Mouse (Mus musculus) frontal cortex, postnatal 25 days (tissue): ENCODE measurements around the gene Zbtb7a.

Experiments
- DNase-seq, 2 experiments: peaks; one replicate each; pipeline ENCODE4 v3.0.0; 2022; ENCODE audit warnings: low spot score in 2 of 2

Gene Zbtb7a

DNA sequence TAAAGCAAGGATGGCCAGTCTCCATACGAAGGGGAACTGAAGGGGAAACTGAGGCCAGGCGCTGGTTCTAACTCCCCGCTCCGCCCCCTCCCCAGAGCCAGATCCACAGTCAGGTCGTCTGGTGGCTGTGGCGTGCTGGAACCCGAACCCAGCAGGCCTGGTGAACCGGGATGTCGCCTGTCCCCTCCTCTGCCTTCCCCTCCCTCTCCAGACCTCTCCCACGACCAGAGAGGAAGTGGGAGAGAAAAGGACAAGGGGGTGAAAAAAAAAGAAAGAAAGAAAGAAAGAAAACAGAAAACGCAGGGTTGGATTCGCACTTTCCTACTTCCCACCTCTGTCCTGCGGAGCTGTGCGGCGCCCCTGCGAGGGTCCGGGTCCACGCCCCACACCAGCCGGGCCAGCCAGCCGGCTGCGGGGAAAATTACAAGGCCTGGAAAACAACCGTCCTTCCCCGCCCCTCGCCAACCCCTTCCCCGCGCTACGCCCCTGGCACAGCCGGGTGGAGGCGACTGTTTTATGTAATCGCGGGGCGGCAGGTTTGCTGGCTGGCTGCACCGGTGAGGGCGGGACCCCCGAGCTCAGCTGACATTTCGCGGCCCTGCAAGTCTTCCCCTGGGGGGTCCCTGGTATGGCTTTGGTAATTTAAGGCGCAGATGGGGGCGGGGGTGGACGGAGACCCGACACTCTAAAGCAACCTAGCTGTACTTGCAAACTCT, at the start of gene Zbtb7a:
Zbtb7a (plus strand) TSS at position 255 of the 716 bp plus-strand sequence.
- DNase-seq = no peak

- no peak for DNase-seq
Measured at GRCm38 (mm10) chr10:81087021-81087420, 48.0 kb upstream of the Zbtb7a start.

GRCm38 (mm10) chr10:81089216-81089615, 45.8 kb upstream of the Zbtb7a start:
- no peak for DNase-seq

DNA sequence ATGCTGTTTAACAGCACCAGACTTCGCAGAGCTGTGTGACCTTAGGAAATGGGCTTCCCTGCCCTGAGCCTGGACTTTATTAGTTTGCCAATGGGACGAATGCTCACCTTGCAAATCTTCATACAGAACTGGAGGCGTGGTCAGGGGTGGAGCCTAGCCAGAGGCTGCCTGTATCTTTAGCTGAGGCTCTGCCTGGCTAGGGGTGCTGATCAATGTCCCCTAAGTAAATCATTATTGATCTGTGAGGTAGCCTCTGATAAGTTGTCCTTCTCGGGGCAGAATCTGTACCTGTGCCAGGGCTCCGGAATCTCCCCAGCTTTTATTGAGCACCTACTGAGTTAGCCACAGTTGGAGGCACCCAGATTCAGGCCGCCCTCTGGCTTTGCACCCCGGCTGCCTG, 44.4 kb upstream of the Zbtb7a start:
- no peak for DNase-seq

DNA sequence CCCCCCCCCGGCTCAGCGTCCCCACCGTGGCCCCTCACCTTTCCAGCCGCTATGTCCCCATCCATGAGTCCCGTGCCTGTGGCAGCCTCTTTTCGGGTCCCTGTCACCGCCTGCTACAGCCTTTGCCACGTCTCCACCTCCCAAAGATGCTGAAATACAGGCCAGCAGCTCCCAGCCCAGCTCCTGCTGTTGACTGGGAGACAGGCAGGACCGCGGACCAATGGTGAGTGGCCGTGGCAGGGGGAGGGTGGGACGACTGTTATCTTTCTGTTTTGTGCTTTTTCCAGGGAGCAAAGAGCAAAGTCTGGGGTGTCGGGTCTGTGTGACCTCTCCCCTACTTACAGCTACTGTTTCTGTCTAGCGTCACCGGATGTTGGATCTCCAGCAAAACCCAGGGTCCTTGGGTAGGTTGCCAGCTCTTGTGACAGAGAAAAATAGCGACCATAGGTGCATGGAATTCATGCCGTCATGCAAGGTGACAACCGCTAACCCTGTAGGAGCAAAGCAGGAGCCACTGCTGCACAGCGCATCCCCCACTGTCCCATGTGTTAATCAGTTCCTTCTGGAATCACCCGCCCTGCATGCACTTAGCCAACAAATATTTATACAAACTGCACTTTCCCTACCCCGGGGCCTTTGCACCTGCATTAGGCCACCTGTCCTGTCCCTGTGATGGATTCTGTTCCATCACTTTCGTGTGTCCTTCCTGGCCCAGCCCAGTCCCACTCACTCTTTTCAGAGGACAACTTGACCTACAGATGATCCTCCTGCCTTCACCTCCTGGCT, 42.4 kb upstream of the Zbtb7a start:
- no peak for DNase-seq

DNA sequence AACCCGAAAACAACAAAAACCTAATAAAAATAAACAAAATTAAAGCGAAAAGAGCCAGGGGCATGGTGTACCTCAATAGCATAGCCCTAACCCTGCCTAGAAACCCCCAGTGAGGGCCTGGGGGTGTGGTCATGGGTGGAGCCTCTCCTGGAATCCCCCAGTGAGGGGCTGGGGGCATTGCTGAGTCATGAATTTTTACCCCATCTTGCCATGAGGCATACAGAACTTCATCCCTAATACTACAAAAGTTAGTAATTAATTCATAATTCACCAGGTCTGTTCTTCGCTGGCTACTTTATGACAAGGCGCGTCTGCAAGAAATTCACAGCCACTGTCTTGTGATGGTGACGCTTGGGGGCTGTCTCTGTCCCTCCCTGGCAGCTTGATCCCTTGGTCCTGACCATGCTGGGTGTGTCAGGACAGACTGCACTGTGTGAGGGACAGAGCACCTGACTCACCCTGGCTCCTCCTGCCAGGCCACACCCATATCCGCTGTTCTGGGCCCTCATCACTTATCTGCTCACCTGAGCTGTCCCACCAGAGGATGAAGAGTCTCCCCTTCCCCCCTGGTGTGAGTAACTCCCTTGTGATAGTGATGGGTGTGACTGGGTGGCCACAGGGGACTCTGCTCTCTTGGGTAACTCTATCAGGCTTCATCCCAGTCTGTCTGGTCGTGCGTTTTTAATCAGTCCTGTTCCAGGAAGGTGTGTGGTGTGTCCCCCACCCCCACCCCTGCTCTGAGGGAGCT, 39.9 kb upstream of the Zbtb7a start:
- no peak for DNase-seq

- peak; percentile 88 for DNase-seq
Measured at GRCm38 (mm10) chr10:81105565-81106112, 29.4 kb upstream of the Zbtb7a start, which contains the start of gene Map2k2. Map2k2 (plus strand) TSS chr10:81105915.

DNA sequence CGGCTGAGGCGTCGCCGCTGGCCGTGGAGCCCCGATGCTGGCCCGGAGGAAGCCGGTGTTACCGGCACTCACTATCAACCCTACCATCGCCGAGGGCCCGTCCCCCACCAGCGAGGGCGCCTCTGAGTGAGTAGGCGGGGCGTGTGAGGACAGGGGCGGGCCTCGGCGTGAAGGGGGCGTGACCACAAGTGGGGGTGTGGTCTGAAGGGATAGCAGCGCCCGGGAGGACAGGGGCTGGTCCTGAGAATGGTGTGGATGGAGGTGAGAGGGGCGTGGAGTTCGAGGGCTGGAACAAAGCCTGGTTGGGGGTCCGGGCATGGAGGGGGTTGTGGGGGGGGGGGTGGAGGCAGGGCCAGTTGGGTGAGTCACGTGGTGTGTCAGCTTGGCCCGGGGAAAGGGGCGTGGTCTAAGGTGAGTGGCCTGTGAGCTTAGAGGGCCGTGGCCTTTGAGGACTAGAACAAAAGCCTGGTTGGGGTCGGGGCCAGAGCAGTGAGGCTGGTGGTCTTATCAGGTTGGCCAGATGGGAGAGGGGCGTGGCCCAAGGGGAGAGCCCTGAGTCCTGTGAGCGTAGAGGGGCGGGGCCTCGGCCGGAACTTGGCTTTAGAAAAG, 28.8 kb upstream of the Zbtb7a start:
- DNase-seq = peak in 1 of 2 experiments; percentile 67

DNA sequence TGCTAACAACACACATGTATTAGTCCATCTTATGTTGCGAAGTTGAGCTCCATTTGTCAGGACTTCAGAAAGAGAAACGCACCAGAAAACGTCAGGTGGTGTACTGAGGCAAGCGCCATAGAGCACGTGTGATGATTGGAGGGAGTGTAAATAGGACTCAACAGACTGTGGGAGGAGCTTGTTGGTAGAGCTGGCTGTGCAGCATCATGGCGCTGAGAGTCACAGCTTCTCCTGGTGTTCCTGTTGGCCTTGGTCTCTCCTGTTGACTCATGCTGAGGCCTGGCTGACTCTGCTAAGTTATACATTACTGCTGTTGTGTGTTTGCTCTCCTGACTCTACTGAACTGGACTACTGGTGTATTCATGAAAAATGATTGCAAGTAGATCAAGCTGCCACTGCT, 22.1 kb upstream of the Zbtb7a start:
- DNase-seq = no peak

DNA sequence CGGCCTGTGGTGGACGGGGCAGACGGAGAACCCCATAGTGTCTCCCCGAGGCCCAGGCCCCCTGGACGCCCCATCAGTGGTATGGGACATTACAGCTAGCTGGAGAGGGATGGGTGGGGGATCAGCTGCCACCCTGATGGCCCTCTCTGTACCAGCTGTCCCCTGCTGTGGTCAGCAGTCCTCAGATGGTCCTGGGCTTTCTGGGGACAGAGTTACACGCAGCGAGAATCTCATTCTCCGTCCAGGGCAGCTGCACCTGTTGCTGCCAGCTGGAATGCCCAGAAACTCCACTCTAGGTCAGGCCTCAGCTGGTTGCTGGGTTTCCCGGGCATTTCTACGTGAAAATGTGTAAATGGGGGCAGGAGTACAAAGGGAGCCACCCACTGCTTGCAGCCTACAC, 15.4 kb upstream of the Zbtb7a start:
- DNase-seq = no peak

DNA sequence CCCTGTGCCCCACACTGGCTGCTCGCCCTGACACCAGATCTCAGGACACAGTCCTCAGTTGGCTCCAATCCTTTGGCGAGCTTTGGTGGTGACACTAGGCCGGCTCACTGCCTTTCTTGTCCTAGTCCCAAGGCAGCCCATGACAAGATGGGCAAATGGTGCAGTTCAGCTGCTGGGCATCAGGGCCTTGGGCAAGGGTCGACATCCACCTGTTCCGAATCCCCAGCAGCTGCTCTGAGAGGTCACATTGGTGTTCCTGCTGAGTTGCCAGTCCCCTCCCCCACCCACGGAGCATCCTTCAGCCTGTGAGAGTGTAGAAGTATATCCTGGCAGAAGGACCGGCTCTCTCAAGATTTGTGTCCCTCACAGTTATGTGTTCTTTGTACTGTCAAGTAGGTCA, 14.4 kb upstream of the Zbtb7a start:
- no peak for DNase-seq

- no peak for DNase-seq
Measured at GRCm38 (mm10) chr10:81122889-81123288, 12.1 kb upstream of the Zbtb7a start.

DNA sequence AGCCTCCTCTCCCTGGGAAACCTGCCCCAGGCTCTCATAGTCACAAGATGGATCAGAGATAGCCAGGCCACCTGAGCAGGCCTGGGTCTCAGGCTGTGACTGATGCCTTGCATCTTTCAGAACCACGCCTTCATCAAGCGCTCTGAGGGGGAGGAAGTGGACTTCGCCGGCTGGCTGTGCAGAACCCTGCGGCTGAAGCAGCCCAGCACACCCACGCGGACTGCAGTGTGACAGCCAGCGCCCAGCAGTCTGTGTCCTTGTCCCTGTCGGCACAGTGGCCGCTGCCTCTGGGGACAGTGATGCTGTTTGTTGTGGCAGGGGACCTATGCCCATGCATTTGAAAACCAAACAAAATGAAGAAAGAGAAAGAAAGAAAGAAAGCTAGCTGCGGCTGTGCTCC, 11.5 kb upstream of the Zbtb7a start:
- no peak for DNase-seq

- DNase-seq = no peak
Measured at GRCm38 (mm10) chr10:81134181-81134587, 836 bp upstream of the Zbtb7a start.

- peak; percentile 46 to 50 for DNase-seq
Measured at GRCm38 (mm10) chr10:81135831-81136705, 1.0 kb downstream of the Zbtb7a start.

- DNase-seq = peak; percentile 69 to 70
Measured at GRCm38 (mm10) chr10:81136706-81137231, 1.7 kb downstream of the Zbtb7a start.

GRCm38 (mm10) chr10:81137252-81138130, 2.5 kb downstream of the Zbtb7a start:
- peak; percentile 99 to 100 for DNase-seq

GRCm38 (mm10) chr10:81138131-81138782, 3.2 kb downstream of the Zbtb7a start:
- no peak for DNase-seq
